Mouse (Mus musculus) cortical plate, adult 2 months (tissue): Measurements from ENCODE around the gene Ifnlr1.

Experiments
- CTCF ChIP-seq: fragments of 200-500 bp; IDR thresholded peaks from 2 replicates; pipeline ENCODE4 v1.5.1; 2011; ENCODE audit warnings: mild to moderate bottlenecking, control low read depth, low read length; ENCODE audit not compliant: insufficient read depth; ENCODE audit errors: extremely low read depth
- POLR2A ChIP-seq: fragments of 200-500 bp; IDR thresholded peaks from 2 replicates; pipeline ENCODE4 v1.6.1; 2011; ENCODE audit warnings: mild to moderate bottlenecking, low read length, control low read depth; ENCODE audit not compliant: insufficient read depth; ENCODE audit errors: extremely low read depth

- TF ChIP-seq POLR2A = no peak
- no peak for TF ChIP-seq CTCF
Measured at GRCm38 (mm10) chr4:135733901-135734300, 47.8 kb downstream of the Ifnlr1 start.
